Mouse (Mus musculus): ENCODE measurements around the gene Slc35e4.
"Not testable (repeated sequence)": the region's sequence is repeated elsewhere in the genome, so short reads cannot be mapped to it uniquely, and the experiment has no call there.

Gene Slc35e4

GRCm38 (mm10) chr11:3914109-3914840 lies at the start of gene Slc35e4:
Slc35e4 (minus strand) TSS chr11:3914664.
- peak; percentile 89 for DNase-seq (ENCODE audit: extremely low spot score, low spot score)

GRCm38 (mm10) chr11:3963610-3964415 lies 49.3 kb upstream of the Slc35e4 start, which contains the start of gene Pes1:
Pes1 (plus strand) TSS chr11:3963975.
- peak; percentile 86 for DNase-seq (ENCODE audit: extremely low spot score, low spot score)

- DNase-seq (ENCODE audit: extremely low spot score, low spot score): no peak
These were observed 48.7 kb upstream of the Slc35e4 start for GRCm38 (mm10) chr11:3963155-3963554.

GRCm38 (mm10) chr11:3961761-3962160 lies 47.3 kb upstream of the Slc35e4 start:
- no peak for DNase-seq (ENCODE audit: extremely low spot score, low spot score)

GRCm38 (mm10) chr11:3960901-3961300 lies 46.4 kb upstream of the Slc35e4 start:
- no peak for DNase-seq (ENCODE audit: extremely low spot score, low spot score)

- not testable (repeated sequence) for DNase-seq (ENCODE audit: extremely low spot score, low spot score)
These were observed 40.9 kb upstream of the Slc35e4 start for GRCm38 (mm10) chr11:3955371-3955770.

- not testable (repeated sequence) for DNase-seq (ENCODE audit: extremely low spot score, low spot score)
These were observed 40.4 kb upstream of the Slc35e4 start for GRCm38 (mm10) chr11:3954876-3955275.

GRCm38 (mm10) chr11:3946386-3946785 lies 31.9 kb upstream of the Slc35e4 start:
- DNase-seq (ENCODE audit: extremely low spot score, low spot score): no peak

GRCm38 (mm10) chr11:3941371-3941770 lies 26.9 kb upstream of the Slc35e4 start:
- DNase-seq (ENCODE audit: extremely low spot score, low spot score): no peak

- DNase-seq (ENCODE audit: extremely low spot score, low spot score): no peak
These were observed 22.9 kb upstream of the Slc35e4 start for GRCm38 (mm10) chr11:3937321-3937874.

GRCm38 (mm10) chr11:3936318-3936717 lies 21.9 kb upstream of the Slc35e4 start:
- DNase-seq (ENCODE audit: extremely low spot score, low spot score): no peak

GRCm38 (mm10) chr11:3935135-3935534 lies 20.7 kb upstream of the Slc35e4 start:
- DNase-seq (ENCODE audit: extremely low spot score, low spot score): no peak

GRCm38 (mm10) chr11:3933756-3934285 lies 19.4 kb upstream of the Slc35e4 start:
- no peak for DNase-seq (ENCODE audit: extremely low spot score, low spot score)

- DNase-seq (ENCODE audit: extremely low spot score, low spot score): peak; percentile 79
These were observed 17.2 kb upstream of the Slc35e4 start, which contains the start of gene Tcn2 for GRCm38 (mm10) chr11:3931511-3932211. Tcn2 (minus strand) TSS chr11:3932159.

- no peak for DNase-seq (ENCODE audit: extremely low spot score, low spot score)
These were observed 16.5 kb upstream of the Slc35e4 start for GRCm38 (mm10) chr11:3930931-3931330.

GRCm38 (mm10) chr11:3930019-3930418 lies 15.6 kb upstream of the Slc35e4 start:
- no peak for DNase-seq (ENCODE audit: extremely low spot score, low spot score)

- no peak for DNase-seq (ENCODE audit: extremely low spot score, low spot score)
These were observed 11.5 kb upstream of the Slc35e4 start for GRCm38 (mm10) chr11:3925916-3926315.

- no peak for DNase-seq (ENCODE audit: extremely low spot score, low spot score)
These were observed 8.3 kb upstream of the Slc35e4 start for GRCm38 (mm10) chr11:3922731-3923130.

- DNase-seq (ENCODE audit: extremely low spot score, low spot score): no peak
These were observed 7.7 kb upstream of the Slc35e4 start for GRCm38 (mm10) chr11:3922115-3922514.

GRCm38 (mm10) chr11:3921281-3921850 lies 6.9 kb upstream of the Slc35e4 start:
- peak; percentile 30 for DNase-seq (ENCODE audit: extremely low spot score, low spot score)

- no peak for DNase-seq (ENCODE audit: extremely low spot score, low spot score)
These were observed 6.0 kb upstream of the Slc35e4 start for GRCm38 (mm10) chr11:3920476-3920875.
